Mouse (Mus musculus) ES-Bruce4 (cell line): Measurements from ENCODE around the gene Wdr90.
"Not testable (repeated sequence)": the region's sequence is repeated elsewhere in the genome, so short reads cannot be mapped to it uniquely, and the experiment has no call there.

ENCODE experiments used
- CTCF ChIP-seq: IDR thresholded peaks from one replicate; pipeline ENCODE4 v1.8.1; 2011; ENCODE audit warnings: low read depth, low read length
- POLR2A ChIP-seq: IDR thresholded peaks from one replicate; pipeline ENCODE4 v1.8.1; 2011; ENCODE audit warnings: low read length; ENCODE audit not compliant: insufficient read depth

GRCm38 (mm10) chr17:25871566-25871965 lies 10.3 kb upstream of the Wdr90 start:
- not testable (repeated sequence) for TF ChIP-seq CTCF, POLR2A
